Mouse (Mus musculus) stomach, postnatal 0 days (tissue): ENCODE data around the gene Cdca7.

ENCODE experiments used
- CTCF ChIP-seq: IDR thresholded peaks from 2 replicates; pipeline ENCODE4 v1.5.1; 2016; ENCODE audit warnings: antibody characterized with exemption, low read depth, mild to moderate bottlenecking, moderate library complexity
- EP300 ChIP-seq: optimal IDR thresholded peaks from 2 replicates; pipeline ENCODE3; 2016; ENCODE audit warnings: antibody characterized with exemption

DNA sequence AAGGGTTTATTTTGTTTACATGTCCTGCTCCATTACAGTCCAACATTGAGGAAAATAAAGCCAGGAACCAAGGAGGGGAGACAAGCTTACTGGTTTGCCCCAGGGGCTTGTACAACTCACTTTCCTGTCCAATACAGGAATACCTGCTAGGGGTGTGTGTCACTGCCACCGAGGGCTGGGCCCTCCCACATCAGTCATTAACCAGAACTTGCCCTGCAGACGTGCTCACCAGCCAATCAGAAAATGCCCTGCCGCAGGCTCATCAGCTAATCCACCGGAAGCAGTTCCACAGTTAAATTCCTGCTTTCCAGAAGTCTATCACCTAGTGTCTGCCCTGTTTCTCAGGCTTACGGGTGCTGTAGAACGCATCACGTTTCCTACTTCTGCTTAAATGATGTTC is 15.7 kb downstream of the Cdca7 start:
- TF ChIP-seq CTCF = no peak
- TF ChIP-seq EP300 = no peak
